Mouse (Mus musculus) embryonic facial prominence, embryonic 14.5 days (tissue): Measurements from ENCODE around the gene Rnaseh2b. TPM values are rescaled to one million over a fixed set of nuclear protein-coding genes. Genes with fewer than 3 reads are reported as not detected.
A peak's percentile ranks its signal among the peaks of the same experiment; 100 is the strongest.

Experiments used
- ATAC-seq: fragments of 200-750 bp; cut with Nextera tagmentation; 2 replicates; pipeline ENCODE4 v1.8.0; 2017; ENCODE audit warnings: low read depth, moderate number of reproducible peaks, moderate TSS enrichment
- DNase-seq: peaks from one replicate; pipeline ENCODE4 v3.0.0-alpha.2; 2015; ENCODE audit warnings: low spot score
- H3K27ac ChIP-seq: fragments of 300-500 bp; sonication (generic); replicated peaks from 2 replicates; pipeline ENCODE4 v1.5.1; 2014; ENCODE audit warnings: low read depth, mild to moderate bottlenecking, low read length, moderate library complexity
- H3K27me3 ChIP-seq: fragments of 300-500 bp; sonication (generic); replicated peaks from 2 replicates; pipeline ENCODE4 v1.6.1; 2014; ENCODE audit warnings: low read length; ENCODE audit not compliant: control insufficient read depth, insufficient read depth
- H3K36me3 ChIP-seq: fragments of 300-500 bp; sonication (generic); 2 replicates; pipeline ENCODE4 v1.6.1; 2014; ENCODE audit warnings: low read length, mixed read lengths; ENCODE audit not compliant: control insufficient read depth, insufficient read depth
- H3K4me1 ChIP-seq: fragments of 300-500 bp; sonication (generic); 2 replicates; pipeline ENCODE4 v1.6.1; 2014; ENCODE audit warnings: antibody characterized with exemption, low read length; ENCODE audit not compliant: control insufficient read depth, insufficient read depth
- H3K4me2 ChIP-seq: fragments of 300-500 bp; sonication (generic); 2 replicates; pipeline ENCODE4 v1.6.1; 2014; ENCODE audit warnings: low read depth, mild to moderate bottlenecking, low read length, moderate library complexity, mixed read lengths
- H3K4me3 ChIP-seq: fragments of 300-500 bp; sonication (generic); 2 replicates; pipeline ENCODE4 v1.5.1; 2014; ENCODE audit warnings: low read depth, mild to moderate bottlenecking, low read length
- H3K9ac ChIP-seq: fragments of 300-500 bp; sonication (generic); 2 replicates; pipeline ENCODE4 v1.6.1; 2014; ENCODE audit warnings: low read depth, mild to moderate bottlenecking, low read length, moderate library complexity, mixed read lengths
- H3K9me3 ChIP-seq: fragments of 300-500 bp; sonication (generic); 2 replicates; pipeline ENCODE4 v1.6.1; 2016; ENCODE audit warnings: low read length; ENCODE audit not compliant: control insufficient read depth
- WGBS: fragments of 180-500 bp; shearing (Covaris S2); extraction: QIAGEN DNeasy Blood & Tissue Kit; methylation state at CpG from one replicate; pipeline ENCODE4 v1.1.7; 2014; 5-methylcytosine and 5-hydroxymethylcytosine counted together
- polyA plus RNA-seq: library from polyadenylated mRNA; unstranded; fragments of >200 nt; fragmentation: Nextera tagmentation; extraction: Ambion mirVana; gene quantifications from 2 replicates; pipeline ENCODE4 v1.2.1, GENCODE M21; 2014

Rnaseh2b gene
- polyA plus RNA-seq, 1 experiment from 2014 or later: 53.8 TPM

DNA sequence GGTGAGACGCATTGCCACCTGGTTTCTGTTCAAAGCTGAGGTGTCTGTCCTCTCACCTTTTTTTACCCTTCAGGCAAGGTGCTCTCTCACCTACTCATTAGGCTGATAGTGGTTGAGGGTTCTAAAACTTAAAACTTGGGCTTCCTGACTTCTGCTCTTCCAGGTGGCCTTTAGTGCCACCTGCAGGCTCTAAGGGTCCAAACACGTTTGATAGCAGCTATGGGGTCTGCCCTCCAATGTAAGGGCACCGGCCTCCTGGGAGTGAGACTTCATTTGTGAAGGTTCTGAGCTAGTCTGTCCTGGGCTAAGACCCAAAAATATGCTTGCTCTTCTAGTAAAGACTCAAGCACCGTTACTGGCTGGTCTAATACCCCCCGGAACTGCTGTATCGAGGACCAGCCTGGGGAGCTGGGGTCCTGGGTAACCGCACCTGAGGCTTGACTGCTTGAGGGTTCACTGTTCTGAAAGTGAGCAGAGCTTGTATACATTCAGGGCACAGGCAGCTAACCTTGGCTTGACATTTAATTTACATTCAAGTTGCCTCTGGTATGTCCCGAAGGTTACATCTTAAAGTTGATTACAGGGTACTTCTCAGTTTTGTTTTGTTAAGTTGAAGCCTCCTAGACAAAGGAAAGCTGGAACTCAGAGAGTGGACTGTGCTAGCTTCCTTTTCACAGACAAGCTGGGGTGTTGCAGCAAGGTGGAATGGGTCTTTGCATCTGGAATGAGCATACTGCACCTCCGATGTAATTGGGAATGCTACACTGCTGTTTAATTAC is 41.7 kb downstream of the Rnaseh2b start:
- WGBS: 76% methylated on average over 9 of the region's 9 CpGs
- no peak for ATAC-seq
- DNase-seq: no peak

DNA sequence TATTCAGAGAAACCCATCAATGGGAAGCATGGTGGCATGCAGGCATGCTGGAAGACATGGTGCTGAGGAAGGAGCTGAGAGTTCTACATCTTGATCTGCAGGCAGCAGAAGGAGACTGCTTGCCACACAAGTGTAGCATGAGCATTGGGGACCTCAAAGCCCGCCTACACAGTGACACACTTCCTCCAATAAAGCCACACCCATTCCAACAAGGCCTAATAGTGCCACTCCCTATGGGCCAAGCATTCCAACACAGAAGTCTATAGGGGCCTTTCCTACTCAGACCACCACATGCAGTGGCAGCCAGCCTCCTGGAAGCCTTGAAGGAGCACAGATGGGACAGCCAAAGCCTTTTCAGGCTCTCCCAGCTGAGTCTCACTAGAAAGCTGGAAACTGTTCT is 46.8 kb downstream of the Rnaseh2b start:
- Histone ChIP-seq H3K9ac (no peak overlapping the region), H3K4me1 (0 out of 2 replicates have a peak, but pooled peaks cover 7% of the 10 kb centered on the region), H3K4me3 (no peak overlapping the region), H3K27ac (no peak overlapping the region), H3K4me2 (no peak overlapping the region), H3K27me3 (no peaks in the 10 kb centered on the region), H3K36me3 (no peaks in the 10 kb centered on the region), H3K9me3 (no peaks in the 10 kb centered on the region)
- no peak for DNase-seq
- 78% methylated on average over 1 of the region's 1 CpGs for WGBS
- no peak for ATAC-seq

More for the DNA sequence above, 41.7 kb downstream of the Rnaseh2b start:
- Histone ChIP-seq H3K4me2 (no peak overlapping the region), H3K4me1 (peaks cover 15% of the 10 kb centered on the region), H3K27ac (no peak overlapping the region), H3K27me3 (no peaks in the 10 kb centered on the region), H3K36me3 (no peaks in the 10 kb centered on the region), H3K9ac (no peak overlapping the region), H3K4me3 (no peak overlapping the region), H3K9me3 (no peaks in the 10 kb centered on the region)

DNA sequence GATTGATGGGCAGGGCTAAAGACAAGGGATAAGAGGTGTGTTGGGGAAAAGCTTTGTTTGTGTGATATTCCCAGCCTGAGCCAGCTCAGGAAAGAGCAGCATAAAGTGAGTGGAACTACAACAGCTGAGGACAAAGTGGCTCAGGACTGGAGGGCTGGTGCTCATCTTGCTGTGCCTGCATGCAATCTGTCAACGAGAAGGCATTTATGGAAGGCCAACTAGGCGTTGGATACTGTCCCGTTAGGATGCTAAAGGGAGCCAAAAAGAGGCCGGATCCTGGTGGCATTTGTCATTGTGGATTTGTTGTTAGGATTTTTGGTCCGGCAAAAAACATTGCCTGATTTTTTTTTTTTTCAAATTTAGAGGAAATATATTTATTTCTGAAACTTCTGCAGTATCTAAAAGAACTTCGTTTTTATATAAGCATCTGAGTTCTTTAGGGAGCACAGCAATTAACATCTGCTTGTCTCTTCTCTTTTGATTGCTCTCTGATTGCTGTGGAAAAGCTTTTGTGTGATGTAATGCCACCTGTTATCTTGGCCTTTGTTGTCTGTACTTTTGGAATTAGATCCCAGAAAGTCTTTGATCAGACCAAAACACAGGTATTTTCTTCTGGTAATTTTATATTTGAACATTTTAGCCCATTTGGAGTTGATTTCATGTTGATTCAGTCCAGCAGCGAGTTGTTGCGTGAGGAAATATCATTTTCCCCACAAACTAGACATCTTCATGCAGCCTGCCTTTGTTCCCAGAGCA is 49.7 kb downstream of the Rnaseh2b start:
- Histone ChIP-seq H3K4me1 (0 out of 2 replicates have a peak, but pooled peaks cover 7% of the 10 kb centered on the region), H3K9me3 (no peaks in the 10 kb centered on the region), H3K9ac (no peak overlapping the region), H3K27me3 (no peaks in the 10 kb centered on the region), H3K36me3 (no peaks in the 10 kb centered on the region), H3K4me2 (no peak overlapping the region), H3K27ac (peak overlapping the region; percentile 75), H3K4me3 (no peak overlapping the region)
- ATAC-seq: peak; percentile 41; the same call in 1 of the 2 replicates
- no peak for DNase-seq
- WGBS: 54% methylated on average over 8 of the region's 8 CpGs

DNA sequence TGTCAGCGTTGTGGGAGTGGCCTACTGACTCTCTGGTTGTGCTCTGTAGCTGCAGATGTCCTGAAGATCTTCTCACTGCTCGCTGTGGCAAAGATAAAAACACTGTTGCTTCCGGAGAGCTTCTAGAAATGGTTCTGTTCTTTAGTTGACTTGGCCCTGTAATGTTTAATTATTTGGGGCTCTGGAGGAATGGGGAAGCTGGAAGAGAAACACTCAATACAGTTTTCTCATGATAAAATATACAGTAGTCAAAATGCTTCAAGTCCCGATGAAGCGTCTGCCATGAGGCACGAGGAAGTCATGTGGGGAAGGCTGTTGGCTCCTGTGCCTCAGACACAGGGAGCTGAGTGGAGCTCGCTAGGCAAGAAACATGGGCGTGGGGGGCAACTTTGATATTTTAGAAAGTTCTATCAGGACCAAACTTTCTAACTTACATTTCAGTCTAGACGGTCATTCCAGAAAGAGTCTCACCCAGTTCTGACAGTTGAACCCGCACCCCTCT is 50.3 kb downstream of the Rnaseh2b start:
- Histone ChIP-seq H3K4me3 (no peak overlapping the region), H3K4me2 (peak overlapping the region; percentile 1; the same call in 1 of the 2 replicates), H3K27ac (peak overlapping the region; percentile 75), H3K4me1 (0 out of 2 replicates have a peak, but pooled peaks cover 7% of the 10 kb centered on the region), H3K9ac (no peak overlapping the region), H3K36me3 (no peaks in the 10 kb centered on the region), H3K27me3 (no peaks in the 10 kb centered on the region), H3K9me3 (no peaks in the 10 kb centered on the region)
- 54% methylated on average over 10 of the region's 10 CpGs for WGBS
- peak; percentile 79 for DNase-seq
- peak; percentile 73 for ATAC-seq

DNA sequence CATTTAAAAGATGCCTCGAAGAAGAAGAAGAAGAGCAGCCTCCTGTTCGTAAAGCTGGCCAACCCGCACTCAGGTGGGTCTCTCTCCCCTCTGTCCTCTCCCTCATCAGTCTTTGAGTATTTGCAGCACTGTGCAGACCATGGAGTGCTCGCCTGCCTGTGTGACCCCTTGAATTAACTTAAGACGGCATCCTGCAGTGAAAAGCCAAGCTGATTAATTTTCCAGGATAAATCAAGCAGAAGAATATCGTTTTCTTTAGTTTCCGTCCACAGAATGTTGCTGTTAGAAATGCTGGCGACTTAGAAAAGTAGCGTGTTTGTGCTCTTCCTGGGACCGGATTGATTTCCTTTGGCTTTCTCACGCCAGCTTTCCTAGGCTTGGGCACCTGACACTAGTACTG is 54.2 kb downstream of the Rnaseh2b start:
- WGBS: 72% methylated on average over 11 of the region's 11 CpGs
- H3K27ac ChIP-seq: no peak overlapping the region
- no peak overlapping the region for H3K4me2 ChIP-seq
- 0 out of 2 replicates have a peak, but pooled peaks cover 7% of the 10 kb centered on the region for H3K4me1 ChIP-seq
- H3K9ac ChIP-seq: no peak overlapping the region
- peaks cover 16% of the 10 kb centered on the region; the same call in 1 of the 2 replicates for H3K36me3 ChIP-seq
- ATAC-seq (no peak), DNase-seq (no peak)
- no peaks in the 10 kb centered on the region for H3K27me3 ChIP-seq
- no peaks in the 10 kb centered on the region for H3K9me3 ChIP-seq
- no peak overlapping the region for H3K4me3 ChIP-seq

DNA sequence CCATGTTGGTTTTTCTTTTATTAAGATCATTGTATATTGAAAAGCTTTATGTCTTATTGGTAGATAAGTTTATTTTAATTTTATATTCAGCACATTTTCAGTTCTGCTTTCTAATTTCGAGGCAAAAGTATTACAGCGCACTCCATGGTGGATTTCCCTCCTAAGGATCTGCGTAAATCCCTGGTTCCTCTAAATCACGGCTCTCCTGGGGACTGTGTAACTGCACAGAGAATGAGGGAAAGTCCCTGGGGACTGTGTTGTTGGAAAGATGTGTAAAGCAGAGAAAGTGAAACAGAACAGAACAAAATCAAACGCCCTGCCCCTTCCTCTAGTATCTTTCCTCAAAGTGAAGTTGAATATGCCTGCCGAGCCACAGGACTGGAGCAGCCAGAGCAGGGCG is 54.7 kb downstream of the Rnaseh2b start:
- Histone ChIP-seq H3K4me1 (0 out of 2 replicates have a peak, but pooled peaks cover 7% of the 10 kb centered on the region), H3K27me3 (no peaks in the 10 kb centered on the region), H3K9ac (no peak overlapping the region), H3K9me3 (no peaks in the 10 kb centered on the region), H3K4me3 (no peak overlapping the region), H3K27ac (no peak overlapping the region), H3K36me3 (peaks cover 16% of the 10 kb centered on the region; the same call in 1 of the 2 replicates), H3K4me2 (no peak overlapping the region)
- ATAC-seq (no peak), DNase-seq (no peak)
- 81% methylated on average over 7 of the region's 7 CpGs for WGBS

DNA sequence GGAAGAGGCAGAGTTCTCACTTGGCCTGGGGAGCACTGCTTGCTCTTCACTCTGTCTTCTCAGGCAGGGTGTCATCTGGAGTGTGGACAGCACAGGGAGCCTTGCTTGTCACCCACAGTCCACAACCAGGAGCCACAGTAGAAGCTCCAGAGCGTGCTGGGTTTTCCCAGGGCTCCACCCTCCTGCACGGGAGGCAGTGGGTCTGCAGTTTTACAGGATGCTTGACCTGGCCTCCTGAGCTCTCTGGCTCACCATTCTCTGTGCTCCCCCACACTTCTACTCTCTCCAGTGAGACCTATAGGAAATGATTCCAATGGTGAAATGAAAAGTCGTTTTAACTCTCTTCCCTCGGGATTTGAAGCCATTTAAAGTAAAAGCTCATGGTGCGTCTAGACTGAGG is 57.4 kb downstream of the Rnaseh2b start:
- ATAC-seq (no peak), DNase-seq (no peak)
- H3K27ac ChIP-seq: no peak overlapping the region
- H3K36me3 ChIP-seq: peaks cover 22% of the 10 kb centered on the region; the same call in 1 of the 2 replicates
- H3K27me3 ChIP-seq: no peaks in the 10 kb centered on the region
- no peak overlapping the region for H3K4me3 ChIP-seq
- WGBS: 63% methylated on average over 5 of the region's 5 CpGs
- no peak overlapping the region for H3K4me2 ChIP-seq
- no peak overlapping the region for H3K9ac ChIP-seq
- H3K9me3 ChIP-seq: no peaks in the 10 kb centered on the region
- H3K4me1 ChIP-seq: no peaks in the 10 kb centered on the region

DNA sequence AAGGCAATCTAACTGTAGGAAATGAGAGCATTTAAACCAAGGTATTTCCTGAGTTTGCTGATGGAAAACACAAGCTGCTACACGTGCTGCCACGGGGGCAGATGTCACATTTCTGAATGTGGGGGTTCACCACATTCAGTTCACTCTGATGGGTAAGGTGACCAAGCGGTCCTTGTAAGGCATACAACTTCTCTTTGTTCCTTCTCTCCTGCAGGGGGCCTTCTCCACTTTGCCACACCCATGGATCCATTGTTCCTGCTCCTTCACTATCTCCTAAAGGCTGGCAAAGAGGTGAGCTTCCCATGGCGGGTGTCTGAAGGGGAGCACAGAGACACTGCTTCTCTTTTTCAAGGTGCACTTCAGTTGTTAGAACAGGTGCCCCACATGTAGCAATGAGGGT is 57.8 kb downstream of the Rnaseh2b start:
- WGBS: 65% methylated on average over 4 of the region's 4 CpGs

More for the DNA sequence above, 57.8 kb downstream of the Rnaseh2b start:
- ATAC-seq (no peak), DNase-seq (no peak)
- H3K9me3 ChIP-seq: no peaks in the 10 kb centered on the region
- H3K36me3 ChIP-seq: peaks cover 22% of the 10 kb centered on the region; the same call in 1 of the 2 replicates
- no peak overlapping the region for H3K9ac ChIP-seq
- no peak overlapping the region for H3K4me2 ChIP-seq
- no peaks in the 10 kb centered on the region for H3K27me3 ChIP-seq
- H3K4me1 ChIP-seq: no peaks in the 10 kb centered on the region
- H3K27ac ChIP-seq: no peak overlapping the region
- H3K4me3 ChIP-seq: no peak overlapping the region
